Mouse (Mus musculus) intestine, embryonic 16.5 days (tissue): ENCODE data around the gene Ankdd1a. TPM values are rescaled to one million over a fixed set of nuclear protein-coding genes. Genes with fewer than 3 reads are reported as not detected.

Experiments used
- ATAC-seq: fragments of 200-750 bp; cut with Nextera tagmentation; 2 replicates; pipeline ENCODE4 v1.8.0; 2017; ENCODE audit warnings: moderate TSS enrichment, moderate library complexity
- H3K27ac ChIP-seq: fragments of 300-500 bp; sonication (generic); 2 replicates; pipeline ENCODE4 v1.5.1; 2014; ENCODE audit warnings: mild to moderate bottlenecking, low read length
- H3K27me3 ChIP-seq: fragments of 300-500 bp; sonication (generic); replicated peaks from 2 replicates; pipeline ENCODE4 v1.6.1; 2014; ENCODE audit warnings: low read length, control low read depth, mixed read lengths; ENCODE audit not compliant: control insufficient read depth, insufficient read depth
- H3K36me3 ChIP-seq: fragments of 300-500 bp; sonication (generic); 2 replicates; pipeline ENCODE4 v1.6.1; 2014; ENCODE audit warnings: low read length, control low read depth; ENCODE audit not compliant: control insufficient read depth, insufficient read depth
- H3K4me1 ChIP-seq: fragments of 300-500 bp; sonication (generic); 2 replicates; pipeline ENCODE4 v1.6.1; 2014; ENCODE audit warnings: low read length, control low read depth, mixed read lengths; ENCODE audit not compliant: control insufficient read depth, insufficient read depth
- H3K4me2 ChIP-seq: fragments of 300-500 bp; sonication (generic); 2 replicates; pipeline ENCODE4 v1.6.1; 2014; ENCODE audit warnings: low read depth, low read length, control low read depth
- H3K4me3 ChIP-seq: fragments of 300-500 bp; sonication (generic); 2 replicates; pipeline ENCODE4 v1.5.1; 2014; ENCODE audit warnings: mild to moderate bottlenecking, low read length
- H3K9ac ChIP-seq: fragments of 300-500 bp; sonication (generic); 2 replicates; pipeline ENCODE4 v1.6.1; 2014; ENCODE audit warnings: low read depth, low read length
- H3K9me3 ChIP-seq: fragments of 300-500 bp; sonication (generic); 2 replicates; pipeline ENCODE4 v1.6.1; 2016; ENCODE audit warnings: low read length, control low read depth; ENCODE audit not compliant: control insufficient read depth
- WGBS: fragments of 180-500 bp; shearing (Covaris S2); extraction: QIAGEN DNeasy Blood & Tissue Kit; methylation state at CpG from one replicate; pipeline ENCODE4 v1.1.7; 2014; 5-methylcytosine and 5-hydroxymethylcytosine counted together
- polyA plus RNA-seq: library from polyadenylated mRNA; unstranded; fragments of >200 nt; fragmentation: Nextera tagmentation; extraction: Ambion mirVana; gene quantifications from 2 replicates; pipeline ENCODE4 v1.2.1, GENCODE M21; 2015

The Ankdd1a gene
- polyA plus RNA-seq, 1 experiment from 2014 or later, result not detected

DNA sequence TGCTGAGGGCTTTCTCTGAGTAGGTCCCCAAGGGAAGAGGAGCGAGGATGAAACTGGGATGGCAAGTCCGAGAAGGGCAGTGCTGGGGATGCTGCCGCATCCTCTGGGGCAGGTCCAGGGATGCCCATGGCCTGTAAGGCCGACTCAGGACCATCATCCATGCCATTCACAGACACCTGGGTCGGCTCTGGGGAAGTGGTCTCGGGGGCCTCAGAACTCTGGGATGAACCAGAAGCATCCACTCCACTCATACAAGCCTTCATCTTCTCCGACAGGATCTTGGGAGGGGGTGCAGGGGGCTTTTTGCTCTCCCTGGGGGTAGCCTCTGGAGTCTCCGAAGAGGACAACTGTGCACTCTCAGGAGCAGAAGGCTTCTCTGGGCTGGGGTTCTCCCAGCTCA, 36.4 kb upstream of the Ankdd1a start:
- Histone ChIP-seq H3K27ac (no peak overlapping the region), H3K9ac (no peak overlapping the region), H3K27me3 (no peaks in the 10 kb centered on the region), H3K4me1 (peaks cover 24% of the 10 kb centered on the region), H3K4me2 (no peak overlapping the region), H3K9me3 (no peaks in the 10 kb centered on the region), H3K36me3 (no peaks in the 10 kb centered on the region; the same call in 1 of the 2 replicates), H3K4me3 (no peak overlapping the region)
- 95% methylated on average over 8 of the region's 8 CpGs for WGBS
- ATAC-seq, result no peak

DNA sequence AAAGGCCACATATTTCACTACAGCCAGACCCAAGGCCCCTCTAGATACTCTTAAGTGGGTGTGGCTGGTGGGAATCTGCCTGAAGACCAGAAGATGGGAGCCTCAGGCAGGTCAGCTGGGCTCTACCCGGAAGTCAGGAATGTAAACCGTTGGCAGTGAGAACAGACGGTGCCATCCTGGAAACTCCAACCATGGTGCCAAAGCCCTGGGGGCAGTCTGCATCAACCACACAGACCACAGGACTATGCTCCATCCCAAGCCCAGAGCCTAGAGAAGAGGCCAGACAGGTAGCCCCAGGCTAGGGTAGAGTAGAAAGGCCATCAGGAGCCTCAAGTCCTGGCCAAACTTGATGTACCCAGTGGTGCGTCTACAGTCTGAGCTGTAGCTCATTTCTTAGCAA, 35.6 kb upstream of the Ankdd1a start:
- no peaks in the 10 kb centered on the region for H3K9me3 ChIP-seq
- 71% methylated on average over 4 of the region's 4 CpGs for WGBS
- H3K4me1 ChIP-seq, result peaks cover 28% of the 10 kb centered on the region
- H3K9ac ChIP-seq, result no peak overlapping the region
- H3K4me2 ChIP-seq, result no peak overlapping the region
- no peaks in the 10 kb centered on the region for H3K27me3 ChIP-seq
- no peak overlapping the region for H3K4me3 ChIP-seq
- peak overlapping the region; percentile 79 for H3K27ac ChIP-seq
- ATAC-seq, result no peak
- H3K36me3 ChIP-seq, result no peaks in the 10 kb centered on the region; the same call in 1 of the 2 replicates

DNA sequence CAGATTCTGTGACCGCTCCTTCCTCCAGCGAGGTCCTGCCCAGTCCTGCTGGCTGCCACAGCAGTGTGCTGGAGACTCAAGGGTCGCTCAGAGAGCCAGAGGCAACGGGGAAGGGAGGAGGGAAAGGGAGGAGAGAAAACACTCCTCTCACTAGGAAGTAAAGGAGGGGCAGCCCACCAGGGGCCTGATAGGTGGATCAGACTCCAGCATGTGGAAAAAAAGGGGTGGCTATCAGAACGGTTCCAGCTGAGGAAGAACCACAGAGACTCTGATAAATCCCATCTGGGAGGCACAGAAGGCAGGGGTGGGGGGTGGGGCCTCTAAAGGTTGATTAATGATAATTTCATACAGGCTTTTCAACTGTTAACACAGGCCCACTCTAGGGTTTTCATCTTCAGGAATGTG, 35.0 kb upstream of the Ankdd1a start:
- ATAC-seq, result peak; percentile 70
- Histone ChIP-seq H3K9ac (peak overlapping the region; percentile 54), H3K27ac (peak overlapping the region; percentile 79), H3K9me3 (no peaks in the 10 kb centered on the region), H3K4me2 (no peak overlapping the region), H3K4me3 (no peak overlapping the region), H3K4me1 (peaks cover 30% of the 10 kb centered on the region), H3K36me3 (no peaks in the 10 kb centered on the region; the same call in 1 of the 2 replicates), H3K27me3 (no peaks in the 10 kb centered on the region)
- 5% methylated on average over 5 of the region's 5 CpGs for WGBS

DNA sequence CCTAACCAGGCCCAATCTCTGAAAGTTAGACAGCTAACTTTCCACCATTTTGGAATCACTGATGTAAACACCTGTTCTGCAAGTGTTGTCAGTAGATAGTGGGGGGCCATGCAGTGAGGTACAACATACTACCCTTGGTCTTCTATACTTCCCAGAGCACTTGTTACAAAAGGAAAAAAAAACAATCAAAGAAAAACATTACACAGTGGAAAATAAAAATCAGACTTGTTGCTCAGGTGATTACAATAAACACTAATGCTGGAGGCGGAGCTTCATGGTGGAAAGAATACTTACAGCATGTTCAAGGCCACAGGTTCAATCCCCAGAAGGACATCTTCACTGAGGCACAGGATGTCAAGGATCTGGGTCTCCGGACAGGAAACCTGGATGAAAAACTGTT, 32.7 kb upstream of the Ankdd1a start:
- Histone ChIP-seq H3K27ac (no peak overlapping the region), H3K4me1 (peaks cover 30% of the 10 kb centered on the region)
- 97% methylated on average over 2 of the region's 2 CpGs for WGBS

DNA sequence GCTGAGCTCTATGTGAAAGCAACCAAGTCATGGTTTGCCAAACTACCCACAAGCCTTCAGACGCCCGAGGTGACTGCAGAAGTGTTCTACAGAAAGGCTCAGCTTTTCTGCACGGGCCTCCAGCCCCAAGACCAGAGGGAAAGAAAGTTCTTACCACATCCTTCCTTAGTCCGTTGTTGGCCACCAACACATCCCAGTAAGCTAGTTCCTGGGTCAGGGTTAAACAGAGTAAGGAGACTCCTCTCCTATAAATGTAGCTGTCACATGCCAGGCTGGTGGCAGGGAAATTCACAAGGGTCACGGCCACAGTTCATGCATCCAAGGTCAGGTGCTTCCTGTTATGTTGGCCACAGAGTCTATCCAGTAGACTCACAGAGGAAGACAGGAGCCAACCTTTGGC, 32.1 kb upstream of the Ankdd1a start:
- no peak overlapping the region for H3K4me2 ChIP-seq
- H3K27me3 ChIP-seq, result no peaks in the 10 kb centered on the region
- WGBS, result 78% methylated on average over 5 of the region's 5 CpGs
- no peak overlapping the region for H3K9ac ChIP-seq
- H3K4me1 ChIP-seq, result peaks cover 30% of the 10 kb centered on the region
- ATAC-seq, result no peak
- no peaks in the 10 kb centered on the region; the same call in 1 of the 2 replicates for H3K36me3 ChIP-seq
- no peaks in the 10 kb centered on the region for H3K9me3 ChIP-seq
- peak overlapping the region; percentile 90 for H3K27ac ChIP-seq
- no peak overlapping the region for H3K4me3 ChIP-seq

More for the DNA sequence above, 32.7 kb upstream of the Ankdd1a start:
- H3K9me3 ChIP-seq, result no peaks in the 10 kb centered on the region
- H3K4me2 ChIP-seq, result no peak overlapping the region
- no peak overlapping the region for H3K9ac ChIP-seq
- H3K4me3 ChIP-seq, result no peak overlapping the region
- ATAC-seq, result no peak
- no peaks in the 10 kb centered on the region for H3K27me3 ChIP-seq
- no peaks in the 10 kb centered on the region; the same call in 1 of the 2 replicates for H3K36me3 ChIP-seq

DNA sequence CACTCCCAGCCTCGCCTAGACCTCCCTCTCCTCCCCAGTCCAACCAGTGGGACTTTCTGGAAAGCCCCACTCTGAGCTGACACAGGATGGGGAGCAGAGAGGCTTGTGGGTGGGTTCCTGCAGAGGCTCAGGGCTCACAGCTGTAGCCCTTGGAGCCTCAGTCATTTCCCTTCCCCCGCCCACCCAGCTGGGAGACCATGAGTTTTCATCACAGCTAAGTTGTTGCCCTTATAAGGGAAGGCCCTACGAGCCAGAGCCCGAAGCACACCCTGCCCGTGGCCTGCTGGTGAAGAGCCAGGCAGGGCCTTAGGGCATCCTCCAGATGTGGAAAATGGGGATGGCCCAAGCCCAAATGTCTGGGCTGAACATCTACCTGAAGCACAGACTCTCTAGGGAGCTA, 31.0 kb upstream of the Ankdd1a start:
- 19% methylated on average over 5 of the region's 5 CpGs for WGBS
- Histone ChIP-seq H3K9me3 (no peaks in the 10 kb centered on the region), H3K4me2 (no peak overlapping the region), H3K27me3 (no peaks in the 10 kb centered on the region), H3K36me3 (no peaks in the 10 kb centered on the region), H3K9ac (no peak overlapping the region), H3K27ac (peak overlapping the region; percentile 90), H3K4me1 (peaks cover 30% of the 10 kb centered on the region), H3K4me3 (no peak overlapping the region)
- peak; percentile 82 for ATAC-seq

DNA sequence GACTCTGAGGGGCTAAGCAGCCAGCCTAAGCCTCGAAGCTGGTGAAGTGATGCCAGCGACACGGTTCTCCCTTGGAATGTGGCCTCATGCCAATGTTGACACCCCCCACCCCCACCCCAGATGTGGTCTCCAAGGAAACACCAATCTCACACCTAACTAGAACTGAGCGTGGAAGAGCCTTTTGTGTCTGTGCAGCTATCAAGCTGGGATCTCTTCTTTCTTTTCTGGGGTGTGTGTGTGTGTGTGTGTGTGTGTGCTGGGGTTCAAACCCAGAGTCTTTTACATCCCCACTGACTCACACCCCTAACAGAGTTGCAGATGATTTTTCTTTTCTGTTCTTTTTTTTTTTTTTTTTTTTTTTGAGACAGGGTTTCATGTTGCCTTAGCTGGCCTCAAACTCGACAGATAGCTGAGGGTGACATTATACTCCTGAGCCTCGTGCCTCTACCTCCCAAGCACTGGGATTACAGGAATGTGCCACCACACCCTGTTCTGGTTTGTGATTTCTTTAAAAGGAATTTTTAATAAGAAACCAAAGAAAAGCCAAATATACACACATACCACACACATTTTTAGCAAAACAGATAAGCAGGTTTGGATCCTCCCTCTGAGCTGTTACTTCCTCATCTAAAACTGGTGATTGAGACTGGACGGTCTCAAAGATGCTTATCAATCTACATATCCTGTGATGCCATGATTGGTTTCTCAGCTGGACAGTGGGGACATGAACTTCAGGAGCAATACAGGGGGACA, 30.3 kb upstream of the Ankdd1a start:
- H3K4me1 ChIP-seq, result peaks cover 27% of the 10 kb centered on the region
- H3K9ac ChIP-seq, result no peak overlapping the region
- 31% methylated on average over 7 of the region's 7 CpGs for WGBS

DNA sequence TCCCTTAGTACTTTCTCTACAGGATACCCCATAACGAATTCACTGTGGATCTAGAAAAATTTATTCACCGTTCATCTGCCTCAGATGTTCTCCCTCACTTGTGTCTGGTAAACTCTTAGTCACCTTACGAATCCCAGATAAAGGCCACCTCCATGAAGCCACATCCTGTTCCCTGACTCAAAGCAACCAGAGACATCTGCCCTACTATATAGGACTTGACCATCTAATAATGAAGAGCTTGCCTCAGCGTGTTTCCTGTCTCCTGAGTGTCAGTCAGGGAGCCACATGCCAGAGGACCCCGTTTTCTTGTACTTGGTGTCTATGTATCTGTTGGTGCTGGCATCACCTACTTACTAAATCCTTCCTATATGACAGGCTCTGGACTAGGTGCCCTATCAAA, 29.6 kb upstream of the Ankdd1a start:
- H3K27me3 ChIP-seq, result no peaks in the 10 kb centered on the region
- H3K9ac ChIP-seq, result no peak overlapping the region
- WGBS, result 81% methylated on average over 5 of the region's 5 CpGs
- peak overlapping the region; percentile 90; the same call in 1 of the 2 replicates for H3K27ac ChIP-seq
- no peaks in the 10 kb centered on the region for H3K36me3 ChIP-seq
- ATAC-seq, result no peak
- no peak overlapping the region for H3K4me2 ChIP-seq
- peaks cover 21% of the 10 kb centered on the region for H3K4me1 ChIP-seq
- no peaks in the 10 kb centered on the region for H3K9me3 ChIP-seq
- no peak overlapping the region for H3K4me3 ChIP-seq

More for the DNA sequence above, 30.3 kb upstream of the Ankdd1a start:
- Histone ChIP-seq H3K4me2 (no peak overlapping the region), H3K9me3 (no peaks in the 10 kb centered on the region), H3K27me3 (no peaks in the 10 kb centered on the region), H3K27ac (peak overlapping the region; percentile 90), H3K4me3 (no peak overlapping the region), H3K36me3 (no peaks in the 10 kb centered on the region)
- no peak for ATAC-seq

DNA sequence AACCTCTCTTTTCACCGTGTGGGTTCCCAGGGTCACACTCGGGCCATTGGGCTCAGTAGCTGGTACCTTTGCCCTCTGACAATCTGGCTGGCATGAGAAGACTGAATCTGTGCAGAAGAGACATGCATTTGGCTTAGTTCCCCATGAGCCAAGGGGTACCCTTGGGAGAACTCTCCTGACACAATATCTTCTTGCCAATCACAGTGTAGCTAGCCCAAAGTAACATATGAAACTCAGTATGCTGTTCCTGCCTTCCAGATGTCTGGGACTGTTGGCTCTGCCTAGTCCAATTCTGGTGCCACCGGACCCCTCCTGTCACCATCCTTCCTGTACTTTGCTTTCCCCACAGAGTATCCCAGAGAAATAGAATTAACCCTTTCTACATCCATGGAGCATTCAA, 29.1 kb upstream of the Ankdd1a start:
- Histone ChIP-seq H3K27me3 (no peaks in the 10 kb centered on the region), H3K4me3 (no peak overlapping the region), H3K36me3 (no peaks in the 10 kb centered on the region), H3K9me3 (no peaks in the 10 kb centered on the region), H3K4me1 (peaks cover 16% of the 10 kb centered on the region), H3K9ac (no peak overlapping the region), H3K27ac (no peak overlapping the region), H3K4me2 (no peak overlapping the region)
- no peak for ATAC-seq
- 74% methylated on average over 3 of the region's 3 CpGs for WGBS
